Mouse (Mus musculus): ENCODE measurements at regions not wholly inside any gene's neighbourhood (a gene's known extent, or its start where the extent isn't known, plus 50 kb on each side); places are given as distances from the start of the nearest gene placed in this dataset.

DNA sequence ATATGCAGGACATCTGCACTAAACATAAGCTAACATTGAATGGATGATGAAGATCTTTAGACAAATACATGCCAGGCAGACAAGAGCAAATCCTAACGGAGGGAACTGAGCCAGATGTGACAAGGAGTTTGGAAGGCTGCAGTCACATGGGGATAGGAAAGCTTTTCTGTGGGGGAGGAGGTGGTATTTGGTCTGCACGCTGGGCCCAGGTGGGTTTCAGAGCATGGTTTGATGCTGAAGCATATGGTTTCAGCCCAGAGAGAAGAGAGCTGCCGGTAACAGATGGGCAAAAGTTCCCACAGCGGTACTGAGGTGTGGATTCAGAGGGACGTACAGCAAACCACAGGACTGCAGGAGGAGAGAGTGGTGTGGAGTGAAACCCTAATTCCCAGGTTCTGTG is 982.1 kb downstream of the 4930447A16Rik start:
- H3K9me3 ChIP-seq (ENCODE audit: low read length): no peaks in the 10 kb centered on the region
- no peaks in the 10 kb centered on the region for H3K4me1 ChIP-seq (ENCODE audit: insufficient read depth)
- H3K27ac ChIP-seq (ENCODE audit: low read depth, low read length): no peak overlapping the region
- H3K36me3 ChIP-seq (ENCODE audit: insufficient read depth): no peaks in the 10 kb centered on the region
- ATAC-seq: no peak
- H3K27me3 ChIP-seq (ENCODE audit: insufficient read depth, low read length): no peaks in the 10 kb centered on the region
- DNase-seq: no peak
- no peak overlapping the region for H3K4me3 ChIP-seq (ENCODE audit: low read depth, low read length)
- H3K4me2 ChIP-seq (ENCODE audit: low read depth): no peak overlapping the region
- 65% methylated on average over 5 of the region's 5 CpGs for WGBS
- H3K9ac ChIP-seq: no peak overlapping the region
- TF ChIP-seq CTCF (IDR thresholded peaks at IDR 0.05; ENCODE audit: low read depth): no peak

DNA sequence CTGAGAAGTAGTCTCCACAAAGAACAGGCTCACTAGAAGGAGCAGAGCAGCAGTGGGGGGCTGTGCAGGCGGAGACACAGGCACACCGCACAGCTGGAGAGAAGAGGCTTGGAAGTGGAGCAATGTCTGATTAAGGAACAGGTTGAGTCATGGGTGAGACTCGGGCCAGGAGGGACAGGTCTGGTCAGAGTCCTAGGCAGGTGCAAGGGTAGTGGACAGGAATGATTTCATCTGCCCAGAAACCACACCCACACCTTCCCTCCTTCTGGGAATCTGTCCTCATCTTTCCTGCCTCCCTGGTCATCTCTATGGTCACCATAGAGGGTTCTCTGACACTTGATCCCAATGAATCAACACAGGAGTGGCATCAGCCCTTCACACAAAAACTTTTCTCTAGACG is 983.8 kb downstream of the 4930447A16Rik start:
- Histone ChIP-seq H3K27me3 (ENCODE audit: insufficient read depth, low read length) (no peaks in the 10 kb centered on the region), H3K4me3 (ENCODE audit: low read depth, low read length) (no peak overlapping the region), H3K9ac (no peak overlapping the region), H3K4me2 (ENCODE audit: low read depth) (no peak overlapping the region), H3K9me3 (ENCODE audit: low read length) (no peaks in the 10 kb centered on the region), H3K36me3 (ENCODE audit: insufficient read depth) (no peaks in the 10 kb centered on the region), H3K27ac (ENCODE audit: low read depth, low read length) (no peak overlapping the region), H3K4me1 (ENCODE audit: insufficient read depth) (no peaks in the 10 kb centered on the region)
- ATAC-seq: no peak
- no peak for DNase-seq
- TF ChIP-seq CTCF (IDR thresholded peaks at IDR 0.05; ENCODE audit: low read depth): no peak
- 79% methylated on average over 4 of the region's 4 CpGs for WGBS

- no peaks in the 10 kb centered on the region for H3K9me3 ChIP-seq (ENCODE audit: low read length)
- H3K27me3 ChIP-seq (ENCODE audit: insufficient read depth, low read length): no peaks in the 10 kb centered on the region
- no peak overlapping the region for H3K4me3 ChIP-seq (ENCODE audit: low read depth, low read length)
- no peaks in the 10 kb centered on the region for H3K4me1 ChIP-seq (ENCODE audit: insufficient read depth)
- no peak overlapping the region for H3K27ac ChIP-seq (ENCODE audit: low read depth, low read length)
- no peak for TF ChIP-seq CTCF (IDR thresholded peaks at IDR 0.05; ENCODE audit: low read depth)
- ATAC-seq (no peak), DNase-seq (no peak)
- no peak overlapping the region for H3K4me2 ChIP-seq (ENCODE audit: low read depth)
- 89% methylated on average over 1 of the region's 1 CpGs for WGBS
- no peaks in the 10 kb centered on the region for H3K36me3 ChIP-seq (ENCODE audit: insufficient read depth)
- no peak overlapping the region for H3K9ac ChIP-seq
These were observed 985.1 kb downstream of the 4930447A16Rik start for GRCm38 (mm10) chr15:38410462-38410861.

GRCm38 (mm10) chr15:38412481-38412880 is 987.1 kb downstream of the 4930447A16Rik start:
- no peak for ATAC-seq
- DNase-seq: no peak
- Histone ChIP-seq H3K4me2 (ENCODE audit: low read depth) (no peak overlapping the region), H3K9ac (no peak overlapping the region), H3K9me3 (ENCODE audit: low read length) (no peaks in the 10 kb centered on the region), H3K27ac (ENCODE audit: low read depth, low read length) (no peak overlapping the region), H3K4me1 (ENCODE audit: insufficient read depth) (no peaks in the 10 kb centered on the region), H3K4me3 (ENCODE audit: low read depth, low read length) (no peak overlapping the region), H3K27me3 (ENCODE audit: insufficient read depth, low read length) (no peaks in the 10 kb centered on the region), H3K36me3 (ENCODE audit: insufficient read depth) (no peaks in the 10 kb centered on the region)
- WGBS: 86% methylated on average over 3 of the region's 3 CpGs
- TF ChIP-seq CTCF (IDR thresholded peaks at IDR 0.05; ENCODE audit: low read depth): no peak

- no peak for TF ChIP-seq CTCF (IDR thresholded peaks at IDR 0.05; ENCODE audit: low read depth)
- no peak overlapping the region for H3K4me2 ChIP-seq (ENCODE audit: low read depth)
- no peaks in the 10 kb centered on the region for H3K27me3 ChIP-seq (ENCODE audit: insufficient read depth, low read length)
- ATAC-seq (no peak), DNase-seq (no peak)
- no peaks in the 10 kb centered on the region for H3K36me3 ChIP-seq (ENCODE audit: insufficient read depth)
- H3K4me3 ChIP-seq (ENCODE audit: low read depth, low read length): no peak overlapping the region
- H3K4me1 ChIP-seq (ENCODE audit: insufficient read depth): no peaks in the 10 kb centered on the region
- no peak overlapping the region for H3K9ac ChIP-seq
- no peaks in the 10 kb centered on the region for H3K9me3 ChIP-seq (ENCODE audit: low read length)
- WGBS: 93% methylated on average over 6 of the region's 6 CpGs
- no peak overlapping the region for H3K27ac ChIP-seq (ENCODE audit: low read depth, low read length)
These were observed 988.0 kb downstream of the 4930447A16Rik start for GRCm38 (mm10) chr15:38413329-38413728.

- DNase-seq: no peak
- WGBS: 55% methylated on average over 8 of the region's 8 CpGs
- no peak for ATAC-seq
- Histone ChIP-seq H3K27me3 (ENCODE audit: insufficient read depth, low read length) (no peaks in the 10 kb centered on the region), H3K4me2 (ENCODE audit: low read depth) (no peak overlapping the region), H3K36me3 (ENCODE audit: insufficient read depth) (no peaks in the 10 kb centered on the region), H3K27ac (ENCODE audit: low read depth, low read length) (no peak overlapping the region), H3K9me3 (ENCODE audit: low read length) (no peaks in the 10 kb centered on the region), H3K4me3 (ENCODE audit: low read depth, low read length) (no peak overlapping the region), H3K4me1 (ENCODE audit: insufficient read depth) (no peaks in the 10 kb centered on the region), H3K9ac (no peak overlapping the region)
- no peak for TF ChIP-seq CTCF (IDR thresholded peaks at IDR 0.05; ENCODE audit: low read depth)
These were observed 989.1 kb downstream of the 4930447A16Rik start for GRCm38 (mm10) chr15:38414318-38415090.

GRCm38 (mm10) chr15:38415091-38415486 is 989.7 kb downstream of the 4930447A16Rik start:
- no peak overlapping the region for H3K9ac ChIP-seq
- no peak for DNase-seq
- WGBS: 78% methylated on average over 2 of the region's 2 CpGs
- ATAC-seq: no peak
- no peaks in the 10 kb centered on the region for H3K9me3 ChIP-seq (ENCODE audit: low read length)
- no peaks in the 10 kb centered on the region for H3K4me1 ChIP-seq (ENCODE audit: insufficient read depth)
- no peaks in the 10 kb centered on the region for H3K27me3 ChIP-seq (ENCODE audit: insufficient read depth, low read length)
- H3K4me2 ChIP-seq (ENCODE audit: low read depth): no peak overlapping the region
- no peaks in the 10 kb centered on the region for H3K36me3 ChIP-seq (ENCODE audit: insufficient read depth)
- TF ChIP-seq CTCF (IDR thresholded peaks at IDR 0.05; ENCODE audit: low read depth): no peak
- H3K4me3 ChIP-seq (ENCODE audit: low read depth, low read length): no peak overlapping the region
- no peak overlapping the region for H3K27ac ChIP-seq (ENCODE audit: low read depth, low read length)

All from forebrain, postnatal 0 days (tissue).